Mouse (Mus musculus) intestine, embryonic 14.5 days (tissue): ENCODE data around the gene Prdx4. TPM values are rescaled to one million over a fixed set of nuclear protein-coding genes. Genes with fewer than 3 reads are reported as not detected.
"Not testable (repeated sequence)": the region's sequence is repeated elsewhere in the genome, so short reads cannot be mapped to it uniquely, and the experiment has no call there.

Source experiments
- ATAC-seq: fragments of 200-750 bp; cut with Nextera tagmentation; replicated peaks from 2 replicates; pipeline ENCODE4 v1.8.0; 2017; ENCODE audit warnings: low read depth, moderate number of reproducible peaks, moderate TSS enrichment, moderate library complexity; ENCODE audit not compliant: low FRiP score, low TSS enrichment
- DNase-seq: peaks from one replicate; pipeline ENCODE4 v3.0.0-alpha.2; 2018; ENCODE audit warnings: low spot score
- H3K27ac ChIP-seq: fragments of 300-500 bp; sonication (generic); 2 replicates; pipeline ENCODE4 v1.5.1; 2014; ENCODE audit warnings: low read depth, mild to moderate bottlenecking, control low read depth
- H3K27me3 ChIP-seq: fragments of 300-500 bp; sonication (generic); replicated peaks from 2 replicates; pipeline ENCODE4 v1.6.1; 2014; ENCODE audit warnings: low read length, control low read depth; ENCODE audit not compliant: control insufficient read depth, insufficient read depth
- H3K36me3 ChIP-seq: fragments of 300-500 bp; sonication (generic); 2 replicates; pipeline ENCODE4 v1.6.1; 2014; ENCODE audit warnings: low read length, control low read depth; ENCODE audit not compliant: control insufficient read depth, insufficient read depth
- H3K4me1 ChIP-seq: fragments of 300-500 bp; sonication (generic); replicated peaks from 2 replicates; pipeline ENCODE4 v1.6.1; 2014; ENCODE audit warnings: low read length, control low read depth, mixed read lengths; ENCODE audit not compliant: control insufficient read depth, insufficient read depth
- H3K4me2 ChIP-seq: fragments of 300-500 bp; sonication (generic); 2 replicates; pipeline ENCODE4 v1.6.1; 2014; ENCODE audit warnings: low read length
- H3K4me3 ChIP-seq: fragments of 300-500 bp; sonication (generic); 2 replicates; pipeline ENCODE4 v1.5.1; 2014; ENCODE audit warnings: low read depth, low read length, control low read depth, mixed read lengths
- H3K9ac ChIP-seq: fragments of 300-500 bp; sonication (generic); 2 replicates; pipeline ENCODE4 v1.6.1; 2014; ENCODE audit warnings: mild to moderate bottlenecking, low read length
- H3K9me3 ChIP-seq: fragments of 300-500 bp; sonication (generic); 2 replicates; pipeline ENCODE4 v1.6.1; 2016; ENCODE audit warnings: low read length, control low read depth; ENCODE audit not compliant: control insufficient read depth
- WGBS: fragments of 180-500 bp; shearing (Covaris S2); extraction: QIAGEN DNeasy Blood & Tissue Kit; methylation state at CpG from one replicate; pipeline ENCODE4 v1.1.7; 2014; 5-methylcytosine and 5-hydroxymethylcytosine counted together
- polyA plus RNA-seq: library from polyadenylated mRNA; unstranded; fragments of >200 nt; fragmentation: Nextera tagmentation; extraction: Ambion mirVana; gene quantifications from 2 replicates; pipeline ENCODE4 v1.2.1, GENCODE M21; 2014

Gene Prdx4
- 269 and 282 TPM in 2 replicates for polyA plus RNA-seq

GRCm38 (mm10) chrX:155340654-155341053 is at the start of gene Prdx4:
Gene Prdx4 (minus strand): TSS chrX:155340754.
- H3K27me3 ChIP-seq, result no peaks in the 10 kb centered on the region
- H3K27ac ChIP-seq, result no peak within 1 kb of the TSS
- no peaks in the 10 kb centered on the region for H3K4me1 ChIP-seq
- H3K36me3 ChIP-seq, result no peaks in the 10 kb centered on the region
- H3K9me3 ChIP-seq, result no peaks in the 10 kb centered on the region
- H3K4me2 ChIP-seq, result no peak within 1 kb of the TSS
- no peak within 1 kb of the TSS for H3K9ac ChIP-seq
- no peak within 1 kb of the TSS for H3K4me3 ChIP-seq
- ATAC-seq, result no peak
- DNase-seq, result no peak

- Histone ChIP-seq H3K4me3 (no peak overlapping the region), H3K4me2 (no peak overlapping the region), H3K9ac (no peak overlapping the region), H3K4me1 (no peaks in the 10 kb centered on the region), H3K36me3 (no peaks in the 10 kb centered on the region), H3K9me3 (no peaks in the 10 kb centered on the region), H3K27me3 (no peaks in the 10 kb centered on the region), H3K27ac (no peak overlapping the region)
- ATAC-seq (no peak), DNase-seq (no peak)
- WGBS, result 34% methylated on average over 2 of the region's 2 CpGs
Measured at GRCm38 (mm10) chrX:155376538-155376937, 36.0 kb upstream of the Prdx4 start.

GRCm38 (mm10) chrX:155375458-155375857 is 34.9 kb upstream of the Prdx4 start:
- ATAC-seq, result no peak
- Histone ChIP-seq H3K4me2 (no peak overlapping the region), H3K36me3 (no peaks in the 10 kb centered on the region), H3K27me3 (no peaks in the 10 kb centered on the region), H3K27ac (no peak overlapping the region), H3K9ac (no peak overlapping the region), H3K4me3 (no peak overlapping the region), H3K4me1 (no peaks in the 10 kb centered on the region), H3K9me3 (no peaks in the 10 kb centered on the region)
- no peak for DNase-seq
- WGBS, result 24% methylated on average over 1 of the region's 1 CpGs

GRCm38 (mm10) chrX:155370110-155370509 is 29.6 kb upstream of the Prdx4 start:
- not testable (repeated sequence) for H3K27me3 ChIP-seq, H3K27ac ChIP-seq, H3K9ac ChIP-seq, H3K4me3 ChIP-seq, H3K4me1 ChIP-seq, DNase-seq, H3K36me3 ChIP-seq, H3K9me3 ChIP-seq, H3K4me2 ChIP-seq, ATAC-seq
- 49% methylated on average over 3 of the region's 3 CpGs for WGBS

GRCm38 (mm10) chrX:155365095-155365494 is 24.5 kb upstream of the Prdx4 start:
- ATAC-seq (no peak), DNase-seq (no peak)
- no peak overlapping the region for H3K4me3 ChIP-seq
- no peak overlapping the region for H3K9ac ChIP-seq
- no peak overlapping the region for H3K27ac ChIP-seq
- H3K4me2 ChIP-seq, result no peak overlapping the region
- no peaks in the 10 kb centered on the region for H3K36me3 ChIP-seq
- no peaks in the 10 kb centered on the region for H3K9me3 ChIP-seq
- no peaks in the 10 kb centered on the region for H3K4me1 ChIP-seq
- H3K27me3 ChIP-seq, result no peaks in the 10 kb centered on the region
- WGBS, result 53% methylated on average over 2 of the region's 2 CpGs

GRCm38 (mm10) chrX:155346249-155346648 is 5.7 kb upstream of the Prdx4 start:
- WGBS, result 89% methylated on average over 2 of the region's 2 CpGs
- Histone ChIP-seq H3K27me3 (no peaks in the 10 kb centered on the region), H3K4me3 (no peak overlapping the region), H3K9me3 (no peaks in the 10 kb centered on the region), H3K27ac (no peak overlapping the region), H3K36me3 (no peaks in the 10 kb centered on the region), H3K9ac (no peak overlapping the region), H3K4me2 (no peak overlapping the region), H3K4me1 (no peaks in the 10 kb centered on the region)
- no peak for ATAC-seq
- no peak for DNase-seq

- 19% methylated on average over 48 of the region's 49 CpGs for WGBS
- Histone ChIP-seq H3K9me3 (no peaks in the 10 kb centered on the region), H3K4me2 (peak overlapping the region; percentile 46), H3K27me3 (no peaks in the 10 kb centered on the region), H3K4me3 (peak overlapping the region; percentile 52), H3K36me3 (no peaks in the 10 kb centered on the region; the same call in 1 of the 2 replicates), H3K4me1 (no peaks in the 10 kb centered on the region), H3K27ac (peak overlapping the region; percentile 81), H3K9ac (peak overlapping the region; percentile 60)
- peak; percentile 83 for DNase-seq
- peak; percentile 97 for ATAC-seq
Measured at GRCm38 (mm10) chrX:155337905-155338721, 2.4 kb downstream of the Prdx4 start.

GRCm38 (mm10) chrX:155337567-155337904 is 3.0 kb downstream of the Prdx4 start:
- ATAC-seq, result no peak
- WGBS, result 20% methylated on average over 7 of the region's 7 CpGs
- peak overlapping the region; percentile 60 for H3K9ac ChIP-seq

GRCm38 (mm10) chrX:155318005-155318404 is 22.5 kb downstream of the Prdx4 start:
- H3K4me3 ChIP-seq, result no peak overlapping the region
- H3K27me3 ChIP-seq, result no peaks in the 10 kb centered on the region
- H3K4me2 ChIP-seq, result no peak overlapping the region
- no peak overlapping the region for H3K9ac ChIP-seq
- DNase-seq (peak; percentile 52), ATAC-seq (peak; percentile 40; the same call in 1 of the 2 replicates)
- 38% methylated on average over 4 of the region's 4 CpGs for WGBS
- H3K9me3 ChIP-seq, result no peaks in the 10 kb centered on the region
- no peaks in the 10 kb centered on the region for H3K4me1 ChIP-seq
- peaks cover 3% of the 10 kb centered on the region; the same call in 1 of the 2 replicates for H3K36me3 ChIP-seq
- H3K27ac ChIP-seq, result no peak overlapping the region

More at GRCm38 (mm10) chrX:155337567-155337904, 3.0 kb downstream of the Prdx4 start:
- peak overlapping the region; percentile 46 for H3K4me2 ChIP-seq
- H3K36me3 ChIP-seq, result no peaks in the 10 kb centered on the region; the same call in 1 of the 2 replicates
- H3K27ac ChIP-seq, result peak overlapping the region; percentile 81
- H3K4me3 ChIP-seq, result peak overlapping the region; percentile 52
- no peak for DNase-seq
- H3K9me3 ChIP-seq, result no peaks in the 10 kb centered on the region
- no peaks in the 10 kb centered on the region for H3K27me3 ChIP-seq
- no peaks in the 10 kb centered on the region for H3K4me1 ChIP-seq
